Mouse (Mus musculus) ES-E14 (cell line): ENCODE measurements around the gene Fam43a.

Source experiments
- CHD2 ChIP-seq: IDR thresholded peaks from 2 replicates; pipeline ENCODE4 v1.6.1; 2014; ENCODE audit warnings: mild to moderate bottlenecking, low read depth, low read length, inconsistent platforms
- HCFC1 ChIP-seq: IDR thresholded peaks from 2 replicates; pipeline ENCODE4 v1.6.1; 2012; ENCODE audit warnings: low read length, inconsistent platforms, borderline replicate concordance; ENCODE audit not compliant: insufficient read depth
- MAFK ChIP-seq: IDR thresholded peaks from 2 replicates; pipeline ENCODE4 v1.6.1; 2014; ENCODE audit warnings: mild to moderate bottlenecking, low read depth, low read length, inconsistent platforms; ENCODE audit not compliant: insufficient read depth
- ZC3H11A ChIP-seq: IDR thresholded peaks from 2 replicates; pipeline ENCODE4 v1.6.1; 2012; ENCODE audit warnings: low read depth, mild to moderate bottlenecking, inconsistent platforms, low read length, borderline replicate concordance

- TF ChIP-seq HCFC1 (no peak), ZC3H11A (no peak), CHD2 (no peak), MAFK (no peak)
Observed at GRCm38 (mm10) chr16:30575815-30576214, 23.7 kb upstream of the Fam43a start.
